Mouse (Mus musculus): Measurements from ENCODE around the gene B4galnt2.

B4galnt2 gene

GRCm38 (mm10) chr11:95840694-95841497 lies 73.8 kb downstream of the B4galnt2 start:
- DNase-seq (ENCODE audit: low spot score in 2 of 2): no peak

DNA sequence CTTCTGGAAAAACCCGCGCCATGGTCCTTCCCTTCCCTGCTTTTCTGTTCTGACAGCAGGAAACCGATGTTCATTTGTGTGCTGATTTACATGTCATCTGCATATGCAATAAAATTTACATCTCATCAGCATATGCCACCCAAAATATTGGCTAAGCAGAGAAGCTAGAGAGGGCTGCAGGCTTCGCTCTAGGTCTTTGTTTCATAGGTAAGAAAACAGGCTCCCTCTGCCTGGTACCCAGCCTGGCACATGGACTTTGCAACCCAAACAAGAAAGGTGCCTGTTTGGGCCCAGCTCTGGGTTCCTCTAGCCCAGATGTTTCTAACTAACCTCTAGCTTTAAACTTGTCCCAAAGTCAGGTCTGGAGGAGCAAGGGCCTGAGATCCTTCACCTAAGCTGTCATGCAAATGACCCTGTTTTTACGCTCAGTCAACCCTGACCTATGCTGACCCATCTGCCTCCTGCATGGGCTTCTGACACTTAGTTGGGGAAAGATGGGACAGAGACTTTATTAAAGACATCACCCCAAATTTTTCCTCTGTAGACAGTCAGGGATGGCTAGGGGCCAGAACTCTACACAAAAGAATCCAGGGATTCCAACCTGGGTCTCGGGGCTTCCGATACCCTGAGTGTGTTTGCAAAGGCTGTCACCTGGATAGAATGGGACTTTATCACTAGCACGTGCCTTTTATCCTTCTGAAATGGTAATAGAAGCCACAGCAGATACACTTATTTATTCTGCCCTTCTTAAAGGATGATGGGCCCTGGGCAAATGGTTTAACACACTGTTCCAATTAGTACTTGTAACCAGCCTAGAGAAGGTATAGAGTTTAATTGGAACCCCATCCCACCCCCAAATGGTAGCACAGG lies 75.5 kb downstream of the B4galnt2 start:
- DNase-seq (ENCODE audit: low spot score in 2 of 2): no peak

- no peak for DNase-seq (ENCODE audit: low spot score in 2 of 2)
These were observed 76.1 kb downstream of the B4galnt2 start for GRCm38 (mm10) chr11:95838598-95838997.

DNA sequence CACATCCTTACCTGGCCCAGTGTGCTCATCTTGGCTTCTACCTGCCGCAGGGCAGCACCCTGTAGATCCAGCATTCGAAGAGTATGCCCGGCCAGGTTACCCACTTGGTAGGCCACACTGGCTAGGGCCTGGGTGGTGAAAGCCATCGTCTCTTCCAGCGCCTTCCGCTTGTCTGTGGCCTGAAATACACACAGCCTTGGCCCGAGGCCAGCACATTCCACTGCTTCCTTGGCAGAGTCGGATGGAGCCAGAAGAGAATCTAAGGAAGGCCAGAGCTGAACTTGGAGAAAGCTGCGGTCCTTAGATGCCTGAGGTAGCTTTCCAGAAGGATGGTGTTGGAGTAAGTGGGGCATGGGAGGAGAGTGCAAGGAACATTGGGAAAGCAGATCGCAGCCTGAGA lies 77.6 kb downstream of the B4galnt2 start, which contains the start of gene Gngt2:
Gene Gngt2, plus strand, starts transcription at position 158 of the 400 bp plus-strand sequence.
- DNase-seq (ENCODE audit: low spot score in 2 of 2): peak in 1 of 2 experiments; percentile 82

DNA sequence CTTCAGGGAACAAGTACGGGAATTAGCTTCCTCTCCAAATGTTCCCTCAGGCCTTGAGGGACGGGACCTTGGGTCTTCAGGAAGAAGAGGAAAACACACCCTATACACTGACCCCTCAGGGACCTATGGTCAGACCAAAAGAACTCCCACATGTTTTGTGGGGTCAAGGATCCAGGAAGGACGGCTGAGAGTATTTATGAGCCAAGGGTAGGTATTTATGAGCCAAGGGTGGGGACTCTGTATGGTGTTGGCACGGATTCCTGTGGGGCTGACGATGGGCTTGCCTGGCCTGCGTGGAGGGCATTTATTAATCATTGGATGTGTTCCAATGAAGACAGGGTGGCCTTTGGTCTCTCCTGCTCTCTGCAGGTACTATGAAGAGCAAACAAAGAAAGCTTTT lies 78.3 kb downstream of the B4galnt2 start:
- DNase-seq (ENCODE audit: low spot score in 2 of 2): no peak

GRCm38 (mm10) chr11:95835832-95836231 lies 78.9 kb downstream of the B4galnt2 start:
- DNase-seq (ENCODE audit: low spot score in 2 of 2): no peak

DNA sequence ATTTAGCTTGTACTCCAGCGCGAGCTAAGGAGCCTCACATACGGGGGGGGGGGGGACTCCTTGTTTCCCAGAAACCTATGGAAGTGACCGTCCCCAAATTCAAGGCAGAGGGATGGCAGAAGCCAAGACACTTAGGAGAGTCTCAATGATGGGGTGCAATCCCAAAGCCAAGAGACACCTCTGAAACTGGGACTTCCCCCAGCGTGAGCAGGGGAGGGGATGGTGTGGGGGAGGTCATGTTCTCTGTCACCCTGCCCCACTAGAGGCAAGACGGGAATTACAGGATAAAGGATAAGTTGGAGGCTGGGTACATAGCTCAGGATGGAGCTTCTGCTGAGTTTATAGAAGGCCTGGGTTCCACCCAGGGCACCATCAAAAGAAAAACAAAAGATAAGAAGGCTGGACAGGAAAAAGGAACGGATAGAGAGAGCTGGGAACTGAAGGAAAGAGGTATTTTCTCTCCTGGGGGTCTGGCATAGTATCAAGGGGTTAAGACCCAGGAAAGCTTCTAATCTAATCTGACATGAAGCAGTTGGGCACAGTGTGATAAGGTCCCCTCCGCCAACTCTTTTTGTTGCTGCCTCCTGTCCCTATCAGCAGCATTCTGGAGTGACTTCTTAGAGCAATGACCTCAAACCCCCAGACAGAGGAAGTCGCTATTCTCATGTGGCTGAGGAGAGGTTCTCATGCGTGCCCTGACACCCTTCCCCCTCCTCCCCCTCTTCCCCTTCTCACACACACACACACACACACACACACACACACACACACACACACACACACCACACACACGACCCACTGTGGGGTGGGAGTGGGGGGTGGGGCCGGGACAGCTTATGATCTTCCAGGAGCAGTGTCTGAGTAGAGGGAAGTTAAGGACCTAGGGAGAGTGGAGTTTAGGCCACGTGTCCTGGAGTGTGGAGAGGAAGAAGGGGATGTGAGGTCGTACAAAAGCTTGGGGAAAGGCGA lies 79.7 kb downstream of the B4galnt2 start:
- DNase-seq (ENCODE audit: low spot score in 2 of 2): no peak

- DNase-seq (ENCODE audit: low spot score in 2 of 2): no peak
These were observed 80.5 kb downstream of the B4galnt2 start for GRCm38 (mm10) chr11:95834143-95834667.

GRCm38 (mm10) chr11:95833631-95834142 lies 81.0 kb downstream of the B4galnt2 start:
- no peak for DNase-seq (ENCODE audit: low spot score in 2 of 2)

DNA sequence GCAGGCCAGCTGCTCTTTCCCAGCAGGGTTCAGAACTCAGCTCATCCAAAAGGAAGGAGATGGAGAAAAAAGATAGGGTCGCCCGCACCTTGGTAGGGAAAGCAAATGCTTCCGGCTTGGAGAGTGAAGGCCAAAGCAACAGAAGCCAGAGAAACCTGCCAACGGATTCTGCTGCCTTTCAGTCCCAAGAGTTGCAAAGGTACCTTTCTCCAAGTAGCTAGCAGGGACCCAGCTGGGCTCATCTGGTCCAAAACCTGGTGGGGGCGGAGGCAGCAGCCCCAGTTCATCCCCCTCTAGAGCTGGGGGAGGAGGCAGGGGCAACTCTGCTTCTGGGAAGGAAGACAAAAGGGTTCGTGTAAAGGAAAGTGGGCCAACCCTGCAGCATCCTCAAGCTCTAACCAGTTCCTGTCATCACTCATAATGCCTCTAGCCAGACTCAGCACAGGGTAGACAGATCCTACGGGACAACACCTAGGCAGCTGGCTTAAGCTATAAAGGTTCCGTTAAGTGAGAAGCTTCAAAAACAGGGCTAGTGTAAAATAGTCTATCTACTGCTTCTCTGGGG lies 81.6 kb downstream of the B4galnt2 start:
- DNase-seq (ENCODE audit: low spot score in 2 of 2): no peak

GRCm38 (mm10) chr11:95832129-95833005 lies 82.3 kb downstream of the B4galnt2 start:
- DNase-seq (ENCODE audit: low spot score in 2 of 2): no peak

- no peak for DNase-seq (ENCODE audit: low spot score in 2 of 2)
These were observed 83.0 kb downstream of the B4galnt2 start for GRCm38 (mm10) chr11:95831641-95832040.

GRCm38 (mm10) chr11:95831276-95831619 lies 83.4 kb downstream of the B4galnt2 start:
- no peak for DNase-seq (ENCODE audit: low spot score in 2 of 2)

- no peak for DNase-seq (ENCODE audit: low spot score in 2 of 2)
These were observed 84.0 kb downstream of the B4galnt2 start for GRCm38 (mm10) chr11:95830411-95831275.

DNA sequence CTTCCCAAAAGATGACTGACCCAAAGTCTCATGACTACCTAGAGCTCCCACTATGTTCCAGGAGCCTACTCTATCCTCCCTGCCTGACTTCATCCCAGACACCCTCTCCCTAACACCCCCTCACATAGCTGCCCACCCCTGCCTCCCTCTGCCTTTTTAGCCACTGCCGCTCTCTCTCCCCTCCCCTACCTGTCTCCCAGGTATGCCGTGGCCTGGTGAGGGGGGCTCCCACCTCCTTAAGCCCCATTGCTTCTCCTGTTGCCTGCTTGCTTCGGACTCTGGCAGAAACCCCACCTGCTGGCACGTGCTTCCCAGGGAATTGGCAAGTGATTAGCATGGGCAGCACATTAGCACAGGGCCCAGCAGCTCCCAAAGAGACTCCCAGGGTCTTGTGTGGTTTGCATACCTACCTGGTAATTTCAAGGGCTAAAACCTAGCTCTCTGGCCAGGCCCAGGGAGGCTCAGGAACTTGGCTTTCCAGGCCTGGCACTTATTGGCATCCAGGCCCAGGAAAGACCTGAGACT lies 85.1 kb downstream of the B4galnt2 start:
- DNase-seq (ENCODE audit: low spot score in 2 of 2): no peak

- no peak for DNase-seq (ENCODE audit: low spot score in 2 of 2)
These were observed 86.3 kb downstream of the B4galnt2 start for GRCm38 (mm10) chr11:95828181-95828964.

DNA sequence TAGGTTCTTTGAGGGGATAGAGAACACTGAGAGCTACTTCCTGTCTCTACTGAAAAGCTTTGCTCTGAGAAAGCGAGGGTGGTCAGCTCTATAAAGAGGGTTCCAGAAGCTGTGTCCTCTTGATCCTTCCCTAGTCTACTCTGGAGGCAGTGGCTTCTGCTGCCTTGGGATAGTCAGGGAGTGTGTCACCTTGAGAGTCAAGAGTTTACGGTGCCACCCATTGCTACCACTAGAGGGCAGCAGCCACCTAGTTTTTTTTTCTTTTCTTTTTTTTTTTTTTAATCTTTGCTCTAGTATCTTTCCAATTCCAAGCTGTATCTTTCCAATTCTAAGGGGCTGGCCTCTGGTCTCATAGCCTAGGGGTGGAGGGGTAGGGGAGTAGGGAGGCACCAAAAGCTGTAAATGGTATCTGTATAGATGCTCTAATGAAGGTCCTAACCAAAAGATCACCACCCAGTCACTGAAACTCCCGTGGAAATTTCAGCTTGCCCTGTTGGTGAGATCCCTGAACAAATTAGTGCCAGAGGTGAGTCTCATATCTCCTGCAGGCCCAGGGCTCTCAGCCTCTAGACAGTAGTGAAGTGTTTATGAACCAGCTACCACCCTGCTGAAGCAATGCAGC lies 87.1 kb downstream of the B4galnt2 start:
- DNase-seq (ENCODE audit: low spot score in 2 of 2): peak; percentile 61 to 68

DNA sequence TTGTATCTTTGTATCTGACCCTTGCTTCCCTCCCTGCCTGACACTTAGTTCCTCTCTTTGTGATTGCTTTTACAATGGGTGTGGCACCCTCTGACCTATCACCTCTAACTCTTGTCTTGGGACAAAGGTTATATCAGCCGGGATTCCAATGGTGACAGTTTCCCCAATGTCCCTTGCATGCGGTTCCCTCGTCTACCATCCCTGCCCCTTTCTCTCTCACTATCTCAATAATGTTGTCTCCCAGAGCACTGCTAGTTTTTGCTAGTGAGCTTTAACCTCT lies 87.6 kb downstream of the B4galnt2 start:
- no peak for DNase-seq (ENCODE audit: low spot score in 2 of 2)

Measured in urinary bladder, postnatal 36 days (tissue).